Mouse (Mus musculus) telencephalon, adult 2 months (tissue): ENCODE results near the gene Il22ra2.
"Not testable (repeated sequence)": the region's sequence is repeated elsewhere in the genome, so short reads cannot be mapped to it uniquely, and the experiment has no call there.

ENCODE experiments used
- DNase-seq: peaks from one replicate; pipeline ENCODE4 v3.0.0-alpha.2; 2011; ENCODE audit warnings: low read depth, low spot score

The Il22ra2 gene

DNA sequence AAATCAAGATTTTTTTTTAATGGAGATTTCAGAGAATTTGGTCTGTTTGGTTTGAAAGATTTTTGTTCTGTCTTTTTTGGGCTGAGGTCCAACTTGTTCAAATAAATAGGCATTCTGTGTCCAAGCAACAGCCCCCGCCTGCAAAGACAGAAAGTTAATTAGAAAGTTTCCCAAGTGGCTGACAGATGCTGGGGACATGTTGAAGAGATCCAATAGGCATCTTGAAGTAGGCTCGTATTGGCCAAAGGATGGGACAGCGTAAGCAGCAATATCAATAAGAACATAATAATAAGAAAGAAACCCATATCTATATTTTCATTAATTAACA is 21.7 kb upstream of the Il22ra2 start:
- no peak for DNase-seq

DNA sequence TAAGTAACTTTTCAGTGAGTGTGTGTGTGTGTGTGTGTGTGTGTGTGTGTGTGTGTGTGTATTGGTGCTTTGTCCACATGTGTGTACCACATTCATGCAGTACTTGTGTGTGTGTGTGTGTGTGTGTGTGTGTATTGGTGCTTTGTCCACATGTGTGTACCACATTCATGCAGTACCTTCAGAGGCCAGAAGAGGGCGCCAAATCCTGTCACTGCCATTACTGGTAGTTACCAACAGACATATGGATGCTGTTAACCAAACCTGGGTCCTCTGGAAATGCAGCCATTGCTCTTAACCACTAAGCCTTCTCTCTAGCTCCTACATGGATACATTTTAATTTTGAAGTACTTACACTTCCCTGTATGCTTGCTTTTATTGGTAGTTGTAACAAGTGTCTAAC is 20.3 kb upstream of the Il22ra2 start:
- DNase-seq, result not testable (repeated sequence)

DNA sequence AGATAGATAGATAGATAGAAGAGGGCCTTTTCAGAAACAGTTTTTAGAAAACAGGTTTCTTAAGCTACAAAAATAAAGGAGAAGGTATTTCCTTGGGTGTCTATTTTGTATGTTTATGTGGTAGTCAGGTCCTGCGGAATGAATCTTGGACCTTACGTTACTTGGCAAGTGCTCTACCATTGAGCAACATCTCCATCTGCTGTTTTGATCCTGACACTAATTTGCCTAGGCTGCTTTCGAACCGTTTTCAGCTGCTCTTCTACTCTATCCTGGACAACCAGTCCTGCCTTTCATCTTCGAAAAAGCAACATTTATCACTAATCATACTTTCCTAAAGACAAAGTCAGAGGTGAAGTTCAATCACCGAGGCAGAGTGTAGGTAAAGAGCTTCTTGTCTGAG is 18.6 kb upstream of the Il22ra2 start:
- DNase-seq, result no peak

DNA sequence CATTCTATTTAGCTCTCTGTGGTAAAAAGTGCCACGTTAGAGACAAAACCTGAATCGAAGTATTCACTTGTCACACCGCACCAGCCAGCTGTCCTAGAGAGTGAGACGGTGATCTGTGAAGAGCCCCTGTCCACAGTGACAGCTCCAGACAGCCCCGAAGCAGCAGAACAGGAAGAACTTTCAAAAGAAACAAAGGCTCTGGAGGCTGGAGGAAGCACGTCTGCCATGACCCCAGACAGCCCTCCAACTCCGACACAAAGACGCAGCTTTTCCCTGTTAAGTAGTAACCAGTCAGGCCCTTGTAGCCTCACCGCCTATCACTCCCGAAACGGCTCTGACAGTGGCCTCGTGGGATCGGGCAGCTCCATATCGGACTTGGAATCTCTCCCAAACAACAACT is 12.7 kb upstream of the Il22ra2 start:
- DNase-seq, result no peak

DNA sequence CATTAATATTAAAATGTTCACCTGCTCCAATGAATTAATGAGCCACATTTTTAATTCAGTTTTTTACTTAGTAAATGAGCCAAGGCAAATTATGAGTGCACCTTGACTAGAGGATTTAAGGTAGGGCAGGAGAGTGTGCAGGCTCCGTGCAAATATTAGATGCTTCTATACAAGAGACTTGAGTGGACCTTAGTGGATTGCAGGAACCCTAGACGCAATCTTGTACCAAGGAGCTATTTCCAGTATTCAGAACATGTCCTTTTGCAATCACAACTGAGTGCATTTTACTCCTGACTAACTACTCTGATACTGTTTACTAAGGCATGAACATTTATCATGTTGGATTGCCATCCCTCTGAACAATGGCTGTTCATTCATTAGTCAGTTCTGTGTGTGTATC is 10.2 kb upstream of the Il22ra2 start:
- DNase-seq, result no peak

DNA sequence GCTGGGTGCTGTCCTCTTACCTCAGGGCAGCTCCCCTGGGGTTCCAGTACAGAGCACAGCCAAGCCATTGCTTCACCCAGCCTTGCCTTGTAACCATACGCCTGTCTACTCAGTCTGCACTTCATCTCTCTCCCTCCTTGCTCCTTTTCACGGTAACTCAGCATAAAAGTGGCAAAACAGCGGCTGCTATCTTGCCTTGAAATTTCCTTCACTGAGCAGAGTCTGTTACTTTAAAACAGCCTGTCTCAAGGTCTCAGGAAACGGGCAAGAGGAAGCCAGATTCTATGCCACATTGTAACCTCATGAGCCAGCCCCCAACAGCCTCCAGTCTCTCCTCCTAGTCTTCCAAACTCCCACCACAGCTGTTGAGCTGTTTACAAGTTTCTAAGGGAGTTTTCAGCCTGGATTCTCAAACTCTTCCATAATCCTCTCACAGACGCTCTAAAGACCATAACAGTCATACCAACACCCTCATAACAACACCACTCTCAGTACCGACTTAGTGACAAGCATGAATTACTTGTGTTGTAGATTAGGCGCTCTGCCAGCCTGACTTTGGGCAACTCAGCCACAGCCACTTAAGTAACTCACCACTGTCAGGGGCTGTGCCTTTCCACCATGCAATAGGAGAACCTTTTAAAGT is 8.6 kb upstream of the Il22ra2 start:
- DNase-seq, result no peak

DNA sequence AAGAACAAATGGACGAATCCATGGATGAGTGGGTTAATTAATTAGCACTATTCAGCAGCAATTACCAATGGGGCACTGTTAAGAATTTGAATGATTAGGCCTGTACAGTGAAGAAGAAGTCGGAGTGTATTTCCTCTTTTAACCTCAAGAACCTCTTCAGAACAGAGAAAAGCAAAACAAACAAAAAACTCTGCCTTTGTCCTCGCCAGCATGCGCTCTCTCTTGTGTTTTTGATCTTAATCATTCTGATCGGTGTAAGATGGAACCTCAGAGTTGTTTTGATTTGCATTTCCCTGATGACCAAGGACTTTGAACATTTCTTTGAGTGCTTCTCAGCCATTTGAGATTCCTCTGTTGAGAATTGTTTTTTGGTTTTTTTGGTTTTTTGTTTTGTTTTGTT is 2.1 kb upstream of the Il22ra2 start:
- no peak for DNase-seq

DNA sequence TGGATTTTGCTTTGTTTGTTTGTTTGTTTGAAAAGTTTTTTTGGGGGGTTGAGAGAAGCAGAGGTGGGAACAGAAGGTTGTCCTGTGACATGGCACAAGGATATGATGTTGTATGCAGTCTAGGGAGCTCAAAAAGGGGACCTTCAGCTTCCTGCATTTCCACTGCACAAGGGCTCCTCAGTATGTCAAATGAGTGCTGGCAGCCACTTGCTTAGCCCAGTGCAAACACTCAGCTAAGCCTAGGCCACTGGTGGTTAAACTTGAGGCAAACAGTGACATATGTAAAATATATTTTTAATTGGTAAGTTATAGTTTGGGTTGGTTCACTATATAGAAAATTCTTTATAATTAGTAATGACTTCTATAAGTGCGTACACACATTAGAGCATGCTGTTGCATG is 2.8 kb downstream of the Il22ra2 start:
- no peak for DNase-seq

DNA sequence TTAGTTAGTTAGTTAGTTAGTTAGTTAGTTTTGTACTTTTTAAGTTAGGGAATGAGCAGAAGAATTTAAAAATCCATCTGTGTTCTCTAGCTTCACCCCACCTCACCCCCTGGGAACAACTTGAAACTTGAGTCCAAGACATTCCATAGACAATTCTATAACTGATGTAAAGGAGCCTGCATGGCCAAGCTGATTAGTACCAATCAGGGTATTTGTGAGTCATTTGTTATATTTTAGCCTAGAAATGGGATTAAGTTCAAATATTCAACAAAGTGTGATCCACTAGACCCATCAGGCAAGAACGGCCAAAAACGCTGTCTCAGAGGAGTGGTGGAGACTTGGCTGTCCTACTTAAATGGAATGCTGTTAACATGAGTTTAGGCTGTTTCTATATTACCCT is 5.5 kb downstream of the Il22ra2 start:
- DNase-seq, result no peak

DNA sequence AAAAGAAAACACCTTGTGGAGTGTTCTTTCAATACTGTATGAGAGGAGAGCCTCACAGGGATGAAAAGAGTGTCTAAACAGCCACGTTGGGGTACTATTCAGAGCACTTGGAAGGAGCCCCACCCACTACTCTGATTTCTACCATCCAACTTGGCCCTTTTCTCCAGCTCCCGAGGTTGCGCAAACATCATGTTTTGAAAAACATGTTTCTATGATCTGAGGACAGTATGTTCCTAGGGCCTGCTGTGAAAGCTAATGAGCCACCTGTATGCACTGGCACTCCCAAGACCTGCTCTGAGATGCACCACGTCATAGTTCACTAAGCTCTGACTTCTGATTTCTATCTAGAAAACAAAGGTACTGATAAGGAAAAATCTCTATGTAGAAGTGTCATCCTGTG is 6.0 kb downstream of the Il22ra2 start:
- no peak for DNase-seq

DNA sequence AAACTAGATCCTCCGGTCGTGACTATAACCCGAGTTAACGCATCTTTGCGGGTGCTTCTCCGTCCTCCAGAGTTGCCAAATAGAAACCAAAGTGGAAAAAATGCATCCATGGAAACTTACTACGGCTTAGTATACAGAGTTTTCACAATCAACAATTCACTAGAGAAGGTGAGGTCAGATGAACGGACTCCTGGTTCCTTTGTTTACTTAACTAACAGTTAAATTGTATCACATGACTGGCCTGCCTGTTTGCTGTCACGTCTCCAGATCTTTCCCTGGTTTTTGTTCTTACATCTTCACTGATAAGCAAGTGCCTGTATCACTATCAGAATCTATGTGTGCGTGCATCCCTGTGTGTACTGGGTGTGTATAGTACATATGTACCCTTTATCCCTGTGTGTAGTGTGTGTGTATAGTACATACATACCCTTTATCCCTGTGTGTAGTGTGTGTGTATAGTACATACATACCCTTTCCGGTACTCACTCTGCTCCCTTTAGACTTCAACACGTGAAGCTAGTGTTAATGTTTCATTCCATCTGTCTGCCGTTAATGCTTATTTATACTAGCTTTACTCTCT is 9.9 kb downstream of the Il22ra2 start:
- no peak for DNase-seq

DNA sequence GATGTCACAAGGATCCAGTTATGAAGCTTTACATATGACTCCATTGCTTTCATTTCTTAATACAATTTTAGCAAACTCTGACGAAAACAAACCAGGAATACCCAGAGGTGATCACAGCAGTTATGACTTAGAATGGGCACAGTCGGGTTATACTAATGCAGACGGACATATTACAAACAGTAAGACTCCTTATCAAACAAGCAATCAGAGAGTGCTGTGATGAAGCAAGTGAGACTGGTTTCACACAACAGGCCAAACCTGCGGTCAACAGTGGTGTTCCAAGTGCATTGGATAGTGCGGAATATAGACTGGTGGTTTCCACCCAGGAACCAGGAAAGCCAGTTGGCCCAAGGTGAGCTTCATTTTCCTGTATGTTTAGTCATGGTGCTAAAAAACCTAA is 17.1 kb downstream of the Il22ra2 start:
- DNase-seq, result no peak

DNA sequence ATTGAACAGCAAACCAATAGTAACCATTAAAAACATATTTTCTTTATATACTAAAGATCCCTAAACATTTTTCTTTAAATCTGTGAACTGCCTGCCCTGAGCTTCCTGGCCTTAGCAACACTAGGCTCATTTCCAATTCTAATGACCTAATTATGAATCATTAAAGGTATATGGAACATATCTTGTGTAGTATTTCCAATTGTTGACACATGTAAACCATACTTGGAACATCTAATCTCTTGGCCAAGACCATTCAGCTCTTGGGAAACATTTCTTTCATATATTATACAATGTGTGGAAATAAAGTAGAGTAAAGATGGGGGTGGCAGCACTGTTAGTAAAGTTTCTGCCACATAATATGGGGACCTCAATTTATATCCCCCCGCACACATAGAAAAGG is 17.8 kb downstream of the Il22ra2 start:
- DNase-seq, result no peak

DNA sequence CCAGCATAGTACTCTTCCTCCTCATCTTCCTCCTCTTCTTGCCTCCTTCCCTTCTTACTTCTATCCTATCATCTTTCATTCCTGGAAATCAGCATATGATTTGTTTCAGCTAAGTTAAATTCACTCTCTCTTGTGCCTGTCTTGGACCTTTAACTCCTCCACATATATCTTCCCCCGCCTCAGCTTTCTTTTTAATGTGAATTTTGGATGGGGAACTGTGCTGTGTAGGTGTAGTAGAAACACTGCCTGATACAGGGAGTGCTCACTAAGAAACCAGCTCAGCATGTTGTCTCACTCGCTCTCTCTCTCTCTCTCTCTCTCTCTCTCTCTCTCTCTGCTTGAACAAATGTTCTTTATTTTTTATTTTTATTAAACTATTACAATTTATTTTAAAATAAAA is 23.3 kb downstream of the Il22ra2 start:
- peak; percentile 50 for DNase-seq

DNA sequence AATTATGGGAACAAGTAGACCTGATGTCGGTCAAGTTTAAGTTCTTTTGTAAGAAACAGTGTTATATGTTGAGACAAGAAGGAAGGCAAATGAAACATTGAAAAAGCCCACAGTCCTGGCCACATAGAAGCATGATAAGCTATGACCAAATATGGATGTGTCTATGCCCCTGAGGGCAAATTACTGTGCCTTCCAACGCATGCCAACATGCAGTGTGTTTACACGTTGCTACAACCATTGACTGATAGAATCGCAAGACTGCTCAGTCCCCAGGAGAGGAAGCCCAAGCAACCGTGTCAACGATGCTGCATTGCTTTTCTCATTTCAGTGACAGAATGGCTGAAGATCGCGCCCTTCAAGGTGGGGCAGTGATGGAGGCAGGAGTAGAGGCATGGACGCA is 35.6 kb downstream of the Il22ra2 start:
- no peak for DNase-seq

DNA sequence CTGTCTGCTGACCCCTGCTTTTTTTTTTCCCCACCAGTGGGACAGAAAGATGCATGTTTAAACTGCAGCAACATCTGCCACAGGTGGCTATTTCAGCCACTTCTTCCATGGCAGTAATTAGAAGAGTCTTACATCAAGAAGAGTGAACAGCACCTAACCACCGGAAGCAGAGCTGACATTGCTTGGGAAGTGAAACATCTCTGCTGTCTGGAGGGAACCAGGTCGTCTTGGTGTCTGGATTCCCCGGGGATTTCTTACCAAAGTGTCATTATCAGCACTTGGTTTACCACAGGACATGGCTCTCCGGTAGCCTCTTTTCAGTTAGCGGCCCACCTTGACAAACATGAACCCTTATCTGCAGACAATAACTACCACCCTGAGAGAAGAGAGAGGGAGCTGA is 38.2 kb downstream of the Il22ra2 start:
- DNase-seq, result no peak

DNA sequence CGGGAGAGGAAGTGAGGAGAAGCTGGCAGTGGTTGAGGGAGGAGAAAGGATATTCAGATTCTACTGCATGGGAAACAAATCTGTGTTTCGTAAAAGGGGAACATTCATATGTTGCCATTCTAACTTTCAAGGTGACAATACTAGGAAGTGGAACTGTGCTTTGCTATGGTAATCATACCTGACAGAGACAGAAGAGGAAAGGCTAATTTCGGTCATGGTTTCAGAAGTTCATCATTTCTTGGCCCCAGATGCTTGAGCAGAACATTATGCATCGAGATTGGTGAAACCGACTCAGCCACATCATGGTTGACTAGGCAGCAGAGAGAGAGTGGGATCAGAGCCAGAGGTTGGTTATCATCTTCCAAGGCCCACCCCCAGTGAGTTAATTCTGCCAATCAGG is 47.2 kb downstream of the Il22ra2 start:
- no peak for DNase-seq

DNA sequence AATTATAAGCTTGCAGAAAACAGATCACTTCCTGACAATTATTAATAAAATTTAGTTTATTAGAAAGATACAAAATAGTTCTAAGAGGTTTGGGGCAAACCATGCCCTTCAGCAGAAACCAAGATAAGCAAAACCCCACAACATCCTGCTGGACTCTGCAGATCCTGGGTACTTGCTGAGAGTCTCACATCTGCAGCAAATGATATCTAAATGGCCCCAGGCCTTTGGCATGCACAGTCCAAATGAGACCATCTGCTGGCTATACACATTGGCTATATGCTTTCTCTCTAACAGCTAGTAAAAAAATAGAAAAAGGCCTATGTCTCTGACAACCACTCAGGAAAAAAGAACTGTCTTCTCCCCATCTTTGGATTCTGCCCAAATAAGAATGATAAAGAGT is 50.2 kb downstream of the Il22ra2 start:
- DNase-seq, result no peak

DNA sequence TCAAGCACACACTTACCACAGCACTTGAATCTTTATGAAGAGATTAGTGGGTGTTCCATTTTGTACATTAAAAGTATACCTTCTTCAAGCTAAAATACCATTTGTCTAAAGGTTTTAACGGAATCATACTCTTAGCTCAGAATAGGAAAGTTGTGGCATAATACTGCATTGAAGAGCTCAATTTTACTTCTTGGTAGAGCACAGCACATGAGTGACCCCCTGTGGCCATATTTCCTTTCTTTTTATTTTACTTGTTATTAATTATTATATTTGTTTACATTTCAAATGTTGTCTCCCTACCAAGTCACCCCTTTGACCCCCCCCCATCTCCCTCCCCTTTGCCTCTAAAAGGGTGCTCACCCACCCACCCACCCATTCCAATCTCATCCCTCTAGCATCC is 51.3 kb downstream of the Il22ra2 start:
- no peak for DNase-seq
